Mouse (Mus musculus): ENCODE results near the gene Vmn1r217.
"Not testable (repeated sequence)": the region's sequence is repeated elsewhere in the genome, so short reads cannot be mapped to it uniquely, and the experiment has no call there.

The Vmn1r217 gene

GRCm38 (mm10) chr13:23118126-23118525, at the start of gene Vmn1r217:
Gene Vmn1r217 (minus strand): TSS chr13:23118226.
- not testable (repeated sequence) for DNase-seq (ENCODE audit: low read depth, low spot score)

DNA sequence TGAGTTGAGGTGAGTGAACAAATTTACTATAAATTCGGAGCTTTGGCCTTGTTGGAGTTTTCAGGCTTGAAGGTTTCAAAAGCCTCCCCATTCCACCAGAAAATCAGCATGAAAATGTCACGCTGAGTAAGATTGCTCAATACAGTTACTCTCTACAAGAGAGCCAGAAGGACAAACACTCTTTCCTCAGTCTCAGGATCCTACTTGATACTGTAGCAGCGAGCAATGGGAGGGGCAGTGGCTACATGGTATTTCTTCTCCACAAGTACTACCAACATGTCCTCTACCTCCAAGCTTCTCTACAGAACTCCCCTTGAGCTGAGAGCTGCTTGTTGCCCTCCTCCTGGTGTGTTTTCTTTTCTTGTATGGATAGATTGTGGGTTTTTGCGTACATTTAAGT, 48.4 kb upstream of the Vmn1r217 start:
- not testable (repeated sequence) for DNase-seq (ENCODE audit: low read depth, low spot score)

GRCm38 (mm10) chr13:23159012-23159411, 41.0 kb upstream of the Vmn1r217 start, which contains the start of gene Vmn1r219:
Gene Vmn1r219 (plus strand): TSS chr13:23159312.
- DNase-seq (ENCODE audit: low read depth, low spot score), result no peak

DNA sequence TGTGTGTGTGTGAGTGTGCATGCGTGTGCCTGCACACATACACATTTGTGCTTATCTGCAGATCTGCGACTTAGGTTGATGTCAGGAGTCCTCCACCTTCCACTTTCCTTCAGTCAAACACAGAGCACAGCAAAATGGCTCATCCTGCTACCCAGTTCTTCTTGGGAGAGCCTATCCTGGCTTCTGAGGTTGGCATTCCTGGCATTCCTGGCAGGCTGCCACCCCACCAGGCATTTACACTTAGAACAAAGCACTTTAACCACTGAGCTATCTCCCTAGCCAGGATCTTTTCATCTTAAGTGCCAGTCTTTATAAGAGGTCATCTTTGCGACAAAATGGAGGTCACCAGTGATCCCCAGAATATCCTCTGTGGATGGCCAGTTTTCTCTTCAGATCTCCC, 39.8 kb upstream of the Vmn1r217 start:
- DNase-seq (ENCODE audit: low read depth, low spot score), result peak; percentile 69

DNA sequence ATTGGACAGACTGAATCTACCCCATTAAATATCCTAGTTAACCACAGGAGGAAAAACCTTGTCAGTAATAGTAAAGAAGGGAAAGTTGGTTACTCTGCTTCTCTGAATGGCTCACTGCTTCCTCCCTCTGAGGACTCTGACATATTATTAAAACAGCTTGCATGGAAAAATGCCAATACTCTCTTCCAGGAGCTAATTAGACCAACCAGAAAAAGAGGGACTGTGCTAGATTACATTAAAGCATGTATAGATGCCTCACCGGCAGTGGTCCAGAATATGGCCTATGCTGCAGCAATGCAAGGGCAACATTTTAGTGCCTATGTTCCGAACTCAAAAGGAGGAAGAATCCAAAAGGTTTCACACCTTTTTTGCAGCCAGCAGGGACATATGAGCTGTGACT, 20.9 kb upstream of the Vmn1r217 start:
- DNase-seq (ENCODE audit: low read depth, low spot score), result no peak

- DNase-seq (ENCODE audit: low read depth, low spot score), result peak; percentile 60
These were observed 15.5 kb upstream of the Vmn1r217 start for GRCm38 (mm10) chr13:23133501-23133900.

- no peak for DNase-seq (ENCODE audit: low read depth, low spot score)
These were observed 15.1 kb upstream of the Vmn1r217 start, which contains the start of gene Vmn1r218 for GRCm38 (mm10) chr13:23133099-23133498. Gene Vmn1r218 (plus strand): TSS chr13:23133155.

- no peak for DNase-seq (ENCODE audit: low read depth, low spot score)
These were observed 2.6 kb upstream of the Vmn1r217 start for GRCm38 (mm10) chr13:23120611-23121010.

DNA sequence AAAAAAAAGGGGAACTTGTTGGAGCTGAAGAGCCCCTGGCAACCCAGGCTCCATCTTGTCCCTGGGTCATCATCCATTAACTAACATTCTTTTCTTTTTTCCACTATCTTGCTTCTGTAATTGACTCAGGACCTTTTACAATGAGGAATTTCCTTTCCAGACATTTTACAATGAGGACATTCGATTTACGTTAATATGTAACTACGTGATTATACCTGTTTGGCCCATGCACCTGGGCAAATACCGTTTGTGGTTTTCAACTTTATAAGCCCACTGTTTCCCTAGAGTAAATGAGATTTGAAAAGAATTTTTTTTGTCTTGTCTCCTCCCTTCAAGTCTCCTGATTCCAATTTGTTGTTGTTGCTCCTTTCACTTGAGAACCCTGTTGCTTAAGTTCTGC, 23.6 kb downstream of the Vmn1r217 start:
- no peak for DNase-seq (ENCODE audit: low read depth, low spot score)

DNA sequence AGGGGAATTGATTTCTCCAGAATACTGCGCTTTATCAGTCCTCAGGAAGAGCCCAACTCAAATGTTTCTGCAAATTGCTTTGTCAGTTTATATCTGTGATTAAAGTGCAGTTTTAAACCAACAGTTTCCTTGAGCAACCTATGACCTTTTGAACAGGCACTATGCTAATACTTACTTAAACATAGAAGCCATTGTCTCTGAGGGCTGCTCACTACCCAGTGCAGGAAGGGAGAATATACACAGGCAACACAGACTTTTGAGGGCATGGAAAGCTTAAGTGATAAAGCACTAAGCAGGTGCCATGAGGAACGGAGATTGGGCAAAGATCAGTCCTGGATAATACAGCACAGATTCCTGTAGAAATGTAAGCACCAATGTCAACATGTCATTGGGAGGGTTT, 48.7 kb downstream of the Vmn1r217 start:
- no peak for DNase-seq (ENCODE audit: low read depth, low spot score)

- no peak for DNase-seq (ENCODE audit: low read depth, low spot score)
These were observed 50.3 kb downstream of the Vmn1r217 start, which contains the start of gene Vmn1r215 for GRCm38 (mm10) chr13:23067725-23068124. Gene Vmn1r215 (plus strand): TSS chr13:23068025.

- peak; percentile 14 for DNase-seq (ENCODE audit: low read depth, low spot score)
These were observed 60.2 kb downstream of the Vmn1r217 start for GRCm38 (mm10) chr13:23057778-23058177.
